Comparison of ENCODE assay signal across 11 mouse cellular contexts in the genomic region with DNA sequence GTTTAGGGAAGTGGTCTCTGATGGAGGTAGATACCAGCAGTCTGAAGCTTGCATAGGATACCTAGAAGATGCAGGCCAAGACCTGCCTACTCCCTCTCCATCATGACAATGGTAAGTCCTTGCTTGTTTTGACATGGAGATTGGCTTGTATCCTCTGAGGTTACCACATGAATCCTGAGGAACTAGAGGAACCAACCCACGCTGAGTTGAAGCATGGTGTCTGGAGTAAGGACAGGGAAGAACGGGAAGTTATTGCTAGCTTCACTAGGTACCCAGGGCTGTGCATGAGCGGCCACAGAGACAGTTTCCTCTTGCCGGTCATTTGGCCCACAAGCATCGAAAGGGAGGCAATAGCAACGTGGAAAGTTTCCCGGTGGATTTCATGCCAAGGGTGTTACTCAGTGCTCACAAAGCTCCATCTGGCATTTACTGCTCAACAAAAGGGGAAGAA. TPM values are rescaled to one million over a fixed set of nuclear protein-coding genes. Genes with fewer than 3 reads are reported as not detected.
A peak's percentile ranks its signal among the peaks of the same experiment; 100 is the strongest.
DNase-seq lines count a peak whose midpoint lies in the region; ATAC-seq and TF ChIP-seq lines count a peak whose summit lies in the region.
"Had no signal": no experiment of that assay in that cellular context is flagged by ENCODE, and none has a peak within 500 bp of the region (broad histone marks: within the 10 kb centered on the region; RNA-seq: fewer than 3 reads in every experiment).

No protein-coding gene starts in this region.

- no peak for ATAC-seq in liver, postnatal 0 days
- peak; percentile 54; the same call in 1 of the 2 replicates for ATAC-seq in monocyte, adult 5-6 weeks (replicated peaks; ENCODE audit: insufficient number of reproducible peaks, low FRiP score, low TSS enrichment, poor library complexity, severe bottlenecking)
- ATAC-seq: Patski had no signal

- H3K4me2 ChIP-seq in liver, postnatal 0 days (ENCODE audit: low read depth, low read length): no peak overlapping the region
- H3K4me2 ChIP-seq: limb, embryonic 13.5 days had no signal

- H3K36me3 ChIP-seq in liver, adult 2 months (ENCODE audit: control insufficient read depth, insufficient read depth, low read length): no peaks in the 10 kb centered on the region
- no peaks in the 10 kb centered on the region for H3K36me3 ChIP-seq in liver, postnatal 0 days (replicated peaks; ENCODE audit: insufficient read depth, low read length)
- H3K36me3 ChIP-seq: limb, embryonic 13.5 days had no signal

- no peak overlapping the region for H3K27ac ChIP-seq in liver, adult 2 months (replicated peaks; ENCODE audit: insufficient read depth, low read depth, low read length)
- no peak overlapping the region for H3K27ac ChIP-seq in liver, postnatal 0 days (ENCODE audit: low read depth)
- H3K27ac ChIP-seq in bone marrow macrophage, adult 2 months (ENCODE audit: insufficient read depth, low read depth, low read length): 0 out of 2 replicates have a peak overlapping the region, but pooled peaks have one; percentile 2
- H3K27ac ChIP-seq: kidney, postnatal 0 days; limb, embryonic 13.5 days had no signal

- no peak overlapping the region for H3K4me3 ChIP-seq in liver, adult 2 months (ENCODE audit: insufficient read depth, low read depth, low read length)
- no peak overlapping the region for H3K4me3 ChIP-seq in liver, postnatal 0 days (ENCODE audit: low read depth, low read length)
- no peak overlapping the region for H3K4me3 ChIP-seq in bone marrow macrophage, adult 2 months (ENCODE audit: insufficient read depth, low read length)
- H3K4me3 ChIP-seq: limb, embryonic 13.5 days; megakaryocyte, embryonic 14.5 days had no signal

- H3K9me3 ChIP-seq in liver, postnatal 0 days (ENCODE audit: low read length): no peaks in the 10 kb centered on the region
- H3K9me3 ChIP-seq: limb, embryonic 13.5 days; megakaryocyte, embryonic 14.5 days had no signal

- no peaks in the 10 kb centered on the region for H3K27me3 ChIP-seq in liver, adult 2 months (ENCODE audit: control insufficient read depth, insufficient read depth, low read length)
- no peaks in the 10 kb centered on the region for H3K27me3 ChIP-seq in liver, postnatal 0 days (ENCODE audit: insufficient read depth, low read length)
- H3K27me3 ChIP-seq: limb, embryonic 13.5 days; megakaryocyte, embryonic 14.5 days; Patski had no signal

- TF ChIP-seq EP300 in liver, postnatal 0 days (IDR thresholded peaks at IDR 0.05; ENCODE audit: low read depth): no peak

- TF ChIP-seq CTCF in liver, adult 2 months (IDR thresholded peaks at IDR 0.05; ENCODE audit: low read depth, low read length): no peak
- no peak for TF ChIP-seq CTCF in liver, postnatal 0 days (IDR thresholded peaks at IDR 0.05; ENCODE audit: low read depth)
- no peak for TF ChIP-seq CTCF in bone marrow macrophage, adult 2 months (IDR thresholded peaks at IDR 0.05; ENCODE audit: low read depth, low read length)

- H3K9ac ChIP-seq in liver, adult 2 months (ENCODE audit: low read depth, low read length): no peak overlapping the region
- H3K9ac ChIP-seq in liver, postnatal 0 days (replicated peaks): no peak overlapping the region
- H3K9ac ChIP-seq: limb, embryonic 13.5 days had no signal

- intact Hi-C loops in left cerebral cortex, postnatal 14 days (cut with DNase I): no loop called here

- no peak for TF ChIP-seq POLR2A in liver, adult 2 months (IDR thresholded peaks at IDR 0.05; ENCODE audit: extremely low read depth, insufficient read depth, low read length)
- TF ChIP-seq POLR2A in bone marrow macrophage, adult 2 months (IDR thresholded peaks at IDR 0.05; ENCODE audit: borderline replicate concordance, low read depth, low read length): no peak

- DNase-seq in liver, adult 2 months (ENCODE audit: extremely low read depth, low read depth, low spot score): peak; percentile 5
- no peak for DNase-seq in liver, postnatal 0 days
- DNase-seq in cerebellum, adult 9-10 months: peak; percentile 57
- no peak for DNase-seq in left cerebral cortex, postnatal 14 days (ENCODE audit: low spot score in 2 of 2)
- DNase-seq in embryo, embryonic 11 days: no peak

- WGBS in liver, adult 2 months: 57% methylated on average over 7 of the region's 7 CpGs
- WGBS in liver, postnatal 0 days (ENCODE audit: insufficient replicate concordance): 48% methylated on average over 7 of the region's 7 CpGs

- H3K79me2 ChIP-seq in liver, adult 2 months (ENCODE audit: control insufficient read depth, insufficient read depth, low read length): no peaks in the 10 kb centered on the region

- H3K4me1 ChIP-seq in liver, adult 2 months (ENCODE audit: control insufficient read depth, insufficient read depth, low read length): no peaks in the 10 kb centered on the region; the same call in 1 of the 2 replicates
- no peaks in the 10 kb centered on the region; the same call in 1 of the 2 replicates for H3K4me1 ChIP-seq in liver, postnatal 0 days (ENCODE audit: insufficient read depth)
- H3K4me1 ChIP-seq in bone marrow macrophage, adult 2 months (ENCODE audit: control insufficient read depth, insufficient read depth, low read length): peaks cover 30% of the 10 kb centered on the region
- H3K4me1 ChIP-seq: limb, embryonic 13.5 days had no signal

RNA-seq across cellular contexts. Expression of gene Slc4a7, which starts 16.0 kb away (rescaled TPM):
- 10.0 and 10.2 TPM in 2 replicates for total RNA-seq in liver, adult 2 months (2014; rRNA removed)
- 1.4 TPM in 2 replicates for polyA plus RNA-seq in liver, adult 2 months (2012; rRNA removed)
- polyA plus RNA-seq in liver, postnatal 0 days (2015; fragmentation: Nextera tagmentation; extraction: Ambion mirVana): 2.7 and 4.3 TPM in 2 replicates
- polyA plus RNA-seq in bone marrow macrophage, adult 2 months (2012; ENCODE audit: insufficient read depth, insufficient read length, missing spikeins): 37.0 and 38.6 TPM in 2 replicates
- 64.2 to 74.6 TPM (median 71.8 TPM) in 3 replicates for total RNA-seq in monocyte, adult 5-6 weeks (2017)
- 10 to 100 TPM; 22.4 to 26.0 TPM for total RNA-seq in left cerebral cortex, postnatal 14 days (2021)

Comparison
In these comparisons a context has a peak if more than half of its experiments do, and no peak if none do; other contexts are left out.
1. DNase-seq: peak in liver, adult 2 months (single experiment) and cerebellum, adult 9-10 months (single experiment); none in liver, postnatal 0 days (single experiment), left cerebral cortex, postnatal 14 days (0 of 2) and embryo, embryonic 11 days (single experiment).